Mouse (Mus musculus) olfactory bulb, adult 2 months (tissue): Measurements from ENCODE around the gene Dlx3.

ENCODE experiments used
- CTCF ChIP-seq: fragments of 200-500 bp; IDR thresholded peaks from 2 replicates; pipeline ENCODE4 v1.5.1; 2012; ENCODE audit warnings: low read depth, mild to moderate bottlenecking, low read length, moderate library complexity; ENCODE audit not compliant: insufficient read depth
- POLR2A ChIP-seq: fragments of 200-500 bp; IDR thresholded peaks from 2 replicates; pipeline ENCODE4 v1.6.1; 2012; ENCODE audit warnings: mild to moderate bottlenecking, low read depth, low read length, moderate library complexity; ENCODE audit not compliant: insufficient read depth

GRCm38 (mm10) chr11:95088857-95089779 lies 30.8 kb upstream of the Dlx3 start:
- TF ChIP-seq POLR2A (no peak), CTCF (no peak)
